Mouse (Mus musculus) thymus, postnatal 25 days (tissue): ENCODE data around the gene Ttc21a.

Experiments
- DNase-seq: peaks from one replicate; pipeline ENCODE4 v3.0.0; 2022

Ttc21a gene

DNA sequence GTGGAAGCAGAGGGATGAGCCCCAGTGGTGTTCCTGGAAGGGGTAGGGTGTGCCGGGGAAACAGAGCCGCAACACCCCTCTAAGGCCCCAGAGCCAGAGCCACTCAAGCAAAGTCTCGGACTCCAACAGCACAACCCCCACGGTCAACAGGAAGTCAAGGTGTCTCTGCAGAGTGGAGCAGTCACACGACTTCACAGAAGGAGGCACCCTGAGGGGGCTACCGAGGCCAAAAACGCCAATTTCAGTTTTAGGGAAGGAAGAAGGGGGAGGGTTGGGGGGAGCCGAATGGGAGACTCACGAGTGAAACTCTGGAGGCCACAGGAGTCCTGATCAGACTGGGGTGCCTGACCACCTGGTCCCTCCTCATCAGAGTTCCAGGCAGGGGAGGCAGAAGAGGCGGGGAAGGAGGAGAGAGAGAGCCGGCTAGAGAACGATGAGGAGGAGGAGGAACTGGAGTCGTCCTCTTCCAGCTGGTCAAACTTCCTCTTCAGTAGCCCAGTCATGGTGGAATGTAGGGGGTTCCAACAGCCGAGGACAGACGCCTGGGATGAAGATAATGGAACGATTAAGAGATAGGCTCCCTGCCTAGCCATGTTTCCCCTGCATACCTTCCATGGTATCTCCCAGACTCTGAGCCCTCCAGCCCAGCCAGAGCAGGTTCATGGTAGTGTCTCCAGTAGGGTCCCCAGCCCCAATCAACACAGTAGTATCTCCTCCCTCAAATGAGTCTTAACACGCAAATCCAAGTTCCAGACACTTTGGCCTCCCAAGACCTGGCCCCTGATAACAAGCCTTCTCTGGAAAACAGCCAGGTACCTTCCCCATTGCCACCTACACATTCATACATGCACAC, 39.5 kb downstream of the Ttc21a start:
- peak; percentile 50 for DNase-seq

- DNase-seq, result no peak
These were observed 40.2 kb downstream of the Ttc21a start for GRCm38 (mm10) chr9:119977557-119978060.

DNA sequence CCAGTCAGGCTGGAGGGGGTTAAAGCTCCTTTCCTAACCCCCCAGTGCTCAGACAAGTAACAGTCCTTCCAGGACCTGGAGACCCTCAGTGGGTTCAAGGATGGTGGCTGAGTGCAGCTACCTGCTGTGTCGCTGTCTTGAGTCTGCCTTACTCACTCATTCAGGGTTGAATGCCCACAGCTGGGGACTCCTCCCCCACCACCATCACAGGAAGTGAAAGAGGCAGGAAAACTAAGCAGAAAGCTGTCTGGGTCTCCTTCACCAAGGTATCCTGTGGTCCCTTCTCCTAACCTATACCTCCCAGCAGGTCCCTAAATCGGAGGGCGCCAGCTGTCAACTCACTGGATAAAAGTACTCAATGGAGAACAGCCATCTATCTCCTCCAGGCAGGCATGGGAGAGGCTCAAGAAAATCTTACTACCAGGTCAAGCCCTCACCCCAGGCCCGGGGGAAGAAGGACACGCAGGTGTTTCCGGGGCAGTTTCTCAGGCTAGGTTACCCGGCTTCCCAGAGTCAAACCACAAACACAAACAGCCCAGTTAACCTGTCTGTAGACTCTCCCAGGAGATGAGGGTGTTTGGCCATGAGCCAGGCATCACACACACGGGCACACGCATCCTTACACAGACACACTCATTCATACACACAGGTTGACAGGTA, 40.9 kb downstream of the Ttc21a start:
- peak; percentile 86 for DNase-seq

DNA sequence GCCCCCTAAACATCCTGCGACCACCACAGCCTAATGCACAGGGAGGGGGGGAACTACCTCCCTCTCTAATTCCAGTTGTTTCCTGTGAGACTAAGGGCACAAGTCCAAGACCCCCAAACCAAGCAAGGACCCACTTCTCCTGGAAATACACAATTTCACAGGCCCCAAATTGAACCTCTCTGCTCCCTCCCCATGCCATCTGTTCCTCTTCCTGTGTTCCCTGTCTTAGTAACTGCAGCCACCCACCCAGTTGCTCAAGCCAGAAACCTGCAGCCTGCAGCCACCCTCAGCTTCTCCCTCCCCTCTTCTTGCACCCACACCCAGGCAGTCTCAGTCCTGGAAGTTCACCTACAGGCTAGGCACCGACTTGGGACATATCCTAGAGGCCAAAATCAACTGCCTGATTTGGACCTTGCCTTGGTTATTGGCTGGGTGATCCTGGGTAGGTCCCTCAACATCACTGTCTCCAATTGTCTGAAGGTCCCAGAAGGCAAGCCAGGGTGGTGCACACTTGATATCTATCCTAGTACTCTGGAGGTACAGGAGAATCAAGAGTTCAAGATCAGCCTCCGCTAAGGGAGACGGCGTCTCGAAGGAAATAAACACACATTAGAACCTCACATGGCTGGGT, 41.5 kb downstream of the Ttc21a start:
- DNase-seq, result peak; percentile 51

DNA sequence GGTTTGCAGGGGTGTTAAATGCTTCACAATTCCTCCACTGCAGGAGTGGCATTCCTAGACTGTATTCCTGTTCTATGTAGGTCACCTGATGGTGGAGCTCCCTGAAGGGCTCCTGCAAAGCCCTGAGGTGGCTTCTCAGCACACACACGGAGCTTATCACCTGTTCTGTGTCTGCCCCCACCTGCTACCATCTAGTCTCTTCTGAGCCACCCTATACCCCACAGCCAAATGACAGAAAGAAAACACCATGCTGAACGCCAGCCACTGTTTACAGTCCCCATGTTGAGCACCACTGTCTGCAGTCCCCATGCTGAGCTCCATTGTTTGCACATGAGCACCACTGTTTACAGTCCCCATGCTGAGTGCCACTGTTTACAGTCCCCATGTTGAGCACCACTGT, 42.3 kb downstream of the Ttc21a start:
- DNase-seq, result peak; percentile 39

GRCm38 (mm10) chr9:119980770-119981182, 43.4 kb downstream of the Ttc21a start:
- DNase-seq, result peak; percentile 42

DNA sequence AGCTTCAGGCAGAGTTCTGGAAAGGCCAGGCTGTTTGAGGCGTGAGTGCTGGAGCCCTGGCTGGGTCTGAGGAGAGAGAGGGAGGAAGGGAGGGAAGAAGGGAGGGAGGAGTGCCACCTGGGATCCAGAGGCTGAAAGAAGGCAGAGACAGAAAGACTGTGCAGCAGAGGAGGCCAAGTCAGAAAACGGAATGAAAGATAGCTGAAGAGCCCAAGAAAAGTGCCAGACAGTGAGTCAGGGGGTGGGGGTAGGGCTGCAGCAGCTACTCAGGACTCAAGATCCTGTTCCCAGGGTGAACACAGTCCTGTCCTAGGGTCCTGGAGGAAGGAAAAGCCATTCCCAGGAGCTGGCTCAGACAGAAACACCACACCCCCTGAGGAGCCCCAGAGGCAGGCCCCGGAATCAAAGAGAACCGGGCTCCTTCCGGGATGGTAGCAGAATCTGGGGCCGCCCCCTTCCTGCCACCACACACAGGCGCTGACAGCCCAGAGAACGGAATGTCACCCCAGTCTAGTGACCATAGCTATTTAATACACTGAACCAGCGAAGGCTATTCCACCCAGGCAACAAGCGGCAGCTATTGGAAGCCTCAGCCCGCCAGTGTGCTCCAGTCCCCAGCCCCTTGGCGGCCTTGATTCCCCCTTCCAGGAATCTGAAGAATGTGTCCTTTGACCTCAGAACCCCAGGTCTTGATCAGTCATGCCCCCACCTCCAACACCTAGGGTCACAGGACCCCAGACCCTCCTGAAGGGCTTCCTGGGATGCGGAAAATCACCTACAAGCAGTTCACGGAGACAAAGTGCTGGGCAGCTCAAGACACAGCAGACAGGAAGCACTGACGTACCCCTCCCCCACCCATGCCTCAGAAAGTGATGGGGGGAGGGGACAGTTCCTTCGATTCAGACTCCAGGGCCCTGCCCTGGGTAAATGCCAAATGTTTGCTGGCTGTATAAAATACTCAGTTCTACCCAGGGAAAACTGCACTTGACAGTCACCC, 44.1 kb downstream of the Ttc21a start:
- peak; percentile 87 for DNase-seq

DNA sequence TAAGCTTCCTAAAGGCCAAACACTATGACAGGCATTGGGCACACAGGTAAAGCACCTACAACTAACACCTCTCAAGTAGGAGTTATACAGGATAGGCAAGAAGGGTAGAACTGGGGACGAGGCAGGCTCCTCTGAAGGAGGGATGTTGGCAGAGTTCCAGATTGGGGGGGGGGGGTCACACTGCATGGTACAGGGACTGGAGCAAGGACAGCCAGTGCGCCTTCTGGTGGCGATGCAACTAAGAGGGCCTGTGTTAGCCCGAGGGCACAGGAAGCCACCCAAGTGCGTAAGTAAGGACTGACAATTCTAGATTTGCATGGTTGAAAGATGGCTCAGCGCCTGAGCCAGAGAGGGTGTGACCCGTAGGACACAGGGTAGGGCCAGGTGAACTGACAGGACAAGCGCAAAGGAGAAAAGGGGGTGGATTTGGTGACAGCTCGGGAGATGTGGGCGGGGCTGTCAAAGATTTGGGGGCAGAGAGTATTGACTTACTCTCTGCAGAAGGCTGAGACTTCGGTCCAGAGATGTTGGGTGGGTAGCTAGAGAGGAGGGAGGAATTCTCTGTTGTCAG, 44.9 kb downstream of the Ttc21a start:
- DNase-seq, result peak; percentile 89

DNA sequence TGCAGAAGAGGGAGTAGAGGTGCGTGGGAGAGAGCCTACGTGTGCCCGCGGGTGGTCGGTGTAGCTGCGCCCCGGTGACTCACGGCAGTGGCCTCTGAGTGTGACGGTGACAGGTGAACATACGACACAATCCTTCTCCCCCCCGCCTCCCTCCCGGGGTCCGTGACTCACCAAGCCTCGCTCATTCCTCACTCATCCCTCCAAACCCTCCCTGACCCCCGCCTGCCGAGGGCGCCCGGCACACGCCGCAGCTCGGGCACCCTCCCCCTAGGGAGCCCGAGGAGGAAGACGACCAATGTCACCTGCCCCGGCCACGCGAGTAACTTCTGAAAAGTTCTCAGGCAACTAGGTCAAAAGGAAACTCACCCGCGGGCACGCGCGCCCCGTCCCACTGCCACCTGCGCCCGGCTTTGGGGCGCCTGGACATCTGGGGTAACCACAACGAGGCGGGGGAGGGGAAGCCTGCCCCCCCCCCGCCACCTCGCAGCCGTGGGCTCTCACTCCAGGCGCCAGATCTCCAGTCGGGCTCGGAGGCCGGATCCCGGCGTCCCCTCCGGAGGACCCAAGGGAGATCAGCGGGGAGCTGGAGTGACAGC, 45.6 kb downstream of the Ttc21a start:
- DNase-seq, result peak; percentile 85

DNA sequence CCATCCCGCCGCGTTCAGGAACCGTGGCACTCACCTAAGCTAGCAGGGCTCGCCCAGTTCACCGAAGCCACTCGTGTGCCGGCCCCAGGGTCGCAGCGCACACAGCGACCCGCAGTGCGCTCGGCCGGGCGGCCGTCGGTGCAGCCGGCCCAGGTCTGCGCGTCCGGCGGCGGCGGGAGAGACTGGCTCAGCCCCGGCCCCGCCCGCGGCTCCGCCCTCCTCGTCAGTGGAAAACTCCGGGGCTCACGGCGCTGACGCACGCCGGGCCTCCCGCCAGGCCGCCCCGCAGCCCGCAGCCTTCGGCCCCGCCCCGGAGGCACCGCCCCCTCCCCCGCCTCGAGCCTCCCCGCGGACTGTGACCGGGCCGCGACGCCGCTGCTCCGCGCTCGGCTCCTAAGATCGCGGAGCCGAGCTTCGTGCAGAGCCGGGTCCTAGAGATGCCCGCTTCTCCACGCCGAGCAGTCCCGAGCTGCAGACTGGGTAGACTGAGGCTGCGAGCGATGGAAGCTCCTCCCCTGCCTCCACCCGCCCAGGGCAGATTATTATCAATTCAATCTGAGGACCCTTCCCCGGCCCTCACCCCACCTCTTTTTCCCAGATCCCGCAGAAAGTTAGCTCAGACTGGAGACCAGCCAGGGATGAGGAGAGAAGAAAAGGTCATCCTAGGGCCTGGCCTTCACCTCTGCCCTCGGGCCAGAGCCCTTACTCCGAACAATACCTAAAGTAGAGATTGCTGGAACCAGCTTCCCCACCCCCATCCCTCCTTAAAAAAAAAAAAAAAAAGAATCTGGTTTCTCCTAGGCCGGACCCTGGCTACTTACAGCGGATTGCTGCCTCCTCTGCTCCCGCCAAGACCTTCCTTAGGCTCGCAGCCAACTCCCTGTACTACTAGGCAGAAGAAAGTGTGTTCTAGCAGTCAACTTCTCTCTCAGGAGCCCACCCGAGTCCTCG, 46.5 kb downstream of the Ttc21a start:
- peak; percentile 90 for DNase-seq

- peak; percentile 58 for DNase-seq
These were observed 47.2 kb downstream of the Ttc21a start, which contains the start of gene Csrnp1 for GRCm38 (mm10) chr9:119984536-119985011. Gene Csrnp1, minus strand, starts transcription at chr9:119984658.

DNA sequence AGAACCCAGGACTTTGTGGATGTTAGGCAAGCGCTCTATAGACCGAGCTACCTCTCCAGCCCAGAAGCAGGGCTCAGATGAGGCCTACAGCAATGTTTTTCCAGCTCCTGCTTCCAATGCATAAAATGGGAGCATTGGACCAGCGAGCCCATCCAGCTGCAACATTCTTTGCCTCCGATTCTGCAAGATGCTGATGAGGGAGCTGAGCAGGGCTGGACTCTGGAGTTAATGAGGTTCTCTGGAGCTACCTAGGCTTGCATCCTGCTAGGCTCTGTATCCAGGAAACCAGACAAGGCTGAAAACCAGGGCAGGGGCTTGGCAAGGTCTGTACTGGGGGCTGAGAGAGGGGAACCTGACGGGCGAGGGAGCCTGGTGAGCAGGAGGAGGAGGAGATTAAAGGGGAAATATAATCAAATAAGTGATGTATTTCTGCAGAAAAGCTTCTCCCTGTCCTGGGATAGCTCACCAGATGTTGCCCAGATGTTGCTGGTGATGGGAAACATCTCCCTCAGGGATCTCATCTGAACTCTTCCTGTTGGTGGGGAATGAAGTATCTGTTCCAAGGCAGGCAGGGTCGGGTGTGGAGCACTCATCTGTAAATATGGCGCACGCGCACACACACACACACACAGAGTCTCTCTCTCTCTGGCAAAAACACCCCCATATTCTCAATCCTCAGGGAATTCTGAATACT, 48.6 kb downstream of the Ttc21a start:
- DNase-seq, result no peak

DNA sequence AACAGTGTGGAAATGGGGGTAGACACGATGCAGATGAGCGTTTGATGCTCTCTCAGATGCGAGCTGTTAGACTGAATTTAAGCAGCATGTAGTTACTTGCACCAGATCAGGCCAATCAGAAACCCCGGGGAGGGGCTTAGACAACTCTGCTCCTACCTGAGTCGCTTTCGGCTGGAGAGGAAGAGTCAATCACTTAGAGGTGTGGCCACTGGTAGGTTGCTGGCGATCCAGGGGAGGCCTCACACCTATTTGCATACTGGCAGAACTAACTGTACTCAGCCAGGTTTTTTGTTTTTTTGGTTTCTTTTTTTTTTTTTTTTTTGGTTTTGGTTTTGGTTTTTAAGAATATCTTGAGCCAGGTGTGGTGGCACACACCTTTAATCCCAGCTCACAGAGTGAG, 50.9 kb downstream of the Ttc21a start:
- no peak for DNase-seq

DNA sequence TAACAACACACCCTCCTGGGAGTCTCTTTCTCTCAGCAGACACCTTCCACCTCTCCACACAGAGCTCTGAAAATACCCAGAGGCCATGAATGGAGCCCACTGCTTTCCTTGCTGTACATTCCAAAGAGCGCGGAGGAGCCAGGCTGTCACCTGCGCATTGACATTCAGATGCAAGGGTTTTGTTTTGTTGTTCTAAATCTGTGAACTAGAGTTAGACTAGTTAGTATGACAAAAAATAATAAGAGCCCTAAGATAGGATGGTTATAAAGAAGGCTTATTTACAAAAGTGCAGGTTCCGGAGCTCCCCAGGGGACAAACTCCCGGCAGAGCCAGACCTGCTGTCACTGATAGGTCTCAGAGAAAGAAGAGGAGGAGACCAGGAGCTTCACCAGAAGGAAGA, 53.9 kb downstream of the Ttc21a start:
- DNase-seq, result no peak

DNA sequence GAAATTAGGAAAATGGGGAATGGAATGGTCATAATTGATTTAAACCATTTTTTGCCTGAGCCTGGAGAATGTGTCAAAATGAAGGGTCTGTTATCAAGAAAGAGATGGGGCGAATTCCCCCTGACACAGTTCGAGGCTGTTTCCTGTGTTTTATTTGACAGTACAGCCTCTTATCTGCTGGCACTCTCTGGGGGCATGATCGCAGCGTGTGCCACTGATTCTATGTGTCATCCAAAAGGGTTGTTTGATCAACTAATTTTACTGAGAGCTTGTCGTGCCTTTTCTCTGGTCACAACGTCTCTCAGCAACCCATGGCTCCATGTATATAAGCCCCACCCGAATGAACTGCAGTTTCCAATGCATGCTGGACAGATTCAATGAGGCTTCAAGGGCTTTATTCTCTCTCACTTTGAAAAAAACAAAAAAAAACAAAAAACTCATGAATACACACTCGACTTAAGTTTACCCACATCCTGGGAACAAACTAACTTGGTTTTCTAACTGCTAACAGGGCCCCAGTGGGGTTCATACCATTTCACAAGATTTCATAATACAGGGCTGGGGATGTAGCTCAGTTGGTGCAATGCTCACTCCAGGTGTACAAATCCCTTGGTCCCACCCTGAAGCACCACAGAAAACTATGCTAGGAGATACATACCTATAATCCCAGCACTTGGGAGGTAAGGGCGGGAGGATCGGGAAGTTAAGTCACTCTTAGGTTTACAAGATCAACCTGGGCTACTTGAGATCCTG, 55.9 kb downstream of the Ttc21a start:
- DNase-seq, result peak; percentile 42

- no peak for DNase-seq
These were observed 56.8 kb downstream of the Ttc21a start for GRCm38 (mm10) chr9:119994207-119994606.

DNA sequence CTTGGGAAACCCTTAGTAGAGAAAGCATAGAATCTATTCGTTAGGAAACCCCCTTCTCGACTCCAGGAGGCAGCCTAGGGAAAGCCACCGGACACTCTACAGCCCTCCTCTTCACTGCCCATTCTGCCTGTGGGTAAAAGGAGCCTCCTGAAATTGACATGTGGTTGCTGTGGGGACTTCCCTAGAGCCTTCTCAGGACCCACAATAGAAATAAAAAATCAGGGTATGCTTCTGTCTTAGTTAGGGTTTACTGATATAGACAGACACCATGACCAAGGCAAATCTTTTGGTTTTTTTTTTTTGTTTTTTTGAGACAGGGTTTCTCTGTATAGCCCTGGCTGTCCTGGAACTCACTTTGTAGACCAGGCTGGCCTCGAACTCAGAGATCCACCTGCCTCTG, 58.7 kb downstream of the Ttc21a start:
- no peak for DNase-seq

DNA sequence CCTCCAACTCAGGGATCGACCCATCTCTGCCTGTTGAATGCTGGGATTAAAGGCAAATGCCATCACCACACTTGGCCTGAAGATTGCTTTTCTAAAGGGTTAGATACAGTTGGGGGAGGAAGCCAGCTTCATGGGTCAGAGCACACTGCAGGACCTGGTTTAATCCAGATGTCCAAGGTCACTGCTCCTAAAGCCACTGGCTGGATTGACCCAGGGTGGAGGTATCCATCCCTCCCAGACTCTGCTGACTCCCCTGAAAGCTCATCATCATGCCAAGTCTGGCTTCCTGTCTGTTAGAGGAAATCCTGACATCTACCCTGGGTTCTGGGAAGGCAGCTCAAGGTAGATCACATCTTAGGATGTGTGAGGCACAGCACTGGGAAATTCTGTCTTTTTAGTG, 61.4 kb downstream of the Ttc21a start:
- no peak for DNase-seq

DNA sequence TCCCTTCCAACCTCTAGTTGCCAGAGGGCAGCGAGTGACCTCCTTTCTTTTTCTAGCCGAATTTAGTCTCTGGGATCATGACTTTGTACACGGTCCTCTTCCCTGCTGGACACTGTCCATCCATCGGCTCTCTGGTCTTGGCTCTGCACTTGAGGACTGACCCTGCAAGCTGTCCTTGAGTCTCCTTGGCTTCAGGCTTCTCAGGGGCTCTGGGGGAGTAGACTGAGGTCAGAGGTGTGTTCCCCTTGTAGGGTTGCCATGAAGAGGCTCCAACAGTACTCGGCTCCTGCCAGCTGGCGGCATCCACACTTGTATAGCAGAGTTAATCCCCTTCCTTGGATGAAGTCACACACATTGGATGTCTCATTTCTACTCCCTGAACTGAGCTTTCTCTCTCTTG, 62.2 kb downstream of the Ttc21a start:
- DNase-seq, result no peak
